Mouse (Mus musculus) lung, adult 2 months (tissue): ENCODE data around the gene Mgam.

ENCODE experiments used
- CTCF ChIP-seq: fragments of 200-500 bp; IDR thresholded peaks from 2 replicates; pipeline ENCODE4 v1.5.1; 2011; ENCODE audit warnings: mild to moderate bottlenecking, low read length, control low read depth; ENCODE audit not compliant: insufficient read depth
- POLR2A ChIP-seq: fragments of 200-500 bp; IDR thresholded peaks from 2 replicates; pipeline ENCODE4 v1.6.1; 2011; ENCODE audit warnings: low read depth, mild to moderate bottlenecking, control low read depth, low read length, borderline replicate concordance; ENCODE audit errors: extremely low read depth

- TF ChIP-seq CTCF, result no peak
- TF ChIP-seq POLR2A, result no peak
These were observed 127.3 kb downstream of the Mgam start for GRCm38 (mm10) chr6:40755948-40756347.
